Comparison of ENCODE assay signal across 1 mouse cellular context in genomic region chr1:172340729-172341321, GRCm38 (mm10).
TF ChIP-seq lines count a peak whose summit lies in the region.

Gene Kcnj10, plus strand, starts transcription at chr1:172341210.

TF ChIP-seq in CH12.LX, 34 proteins besides CTCF, POLR2A, EP300 and RAD21 (continued from another document):
- TF ChIP-seq MEF2A (IDR thresholded peaks at IDR 0.05; ENCODE audit: borderline replicate concordance, low read depth, low read length) (no peak), USF1 (IDR thresholded peaks at IDR 0.05; ENCODE audit: low read depth, low read length) (no peak), HCFC1 (IDR thresholded peaks at IDR 0.05; ENCODE audit: low read depth, low read length) (no peak), E2F4 (IDR thresholded peaks at IDR 0.05; ENCODE audit: insufficient replicate concordance, low read depth, low read length) (no peak), RCOR1 (conservative IDR thresholded peaks at IDR 0.05; ENCODE audit: low read depth, low read length) (no peak), NELFE (IDR thresholded peaks at IDR 0.05; ENCODE audit: low read depth, low read length) (no peak)
